Mouse (Mus musculus) layer of hippocampus, postnatal 36 days (tissue): Measurements from ENCODE around the gene Hmgn2. TPM values are rescaled to one million over a fixed set of nuclear protein-coding genes. Genes with fewer than 3 reads are reported as not detected.

Experiments
- DNase-seq, 2 experiments: peaks; one replicate each; pipeline ENCODE4 v3.0.0; 2022
- total RNA-seq, 2 experiments: library from RNA; stranded (reverse); gene quantifications; 2 replicates each; pipeline ENCODE4 v1.2.3; 2021

Gene Hmgn2
- total RNA-seq, 2 experiments from 2014 or later, result 119 to 123 TPM

- no peak for DNase-seq
These were observed 9.7 kb upstream of the Hmgn2 start for GRCm38 (mm10) chr4:133978021-133978711.

DNA sequence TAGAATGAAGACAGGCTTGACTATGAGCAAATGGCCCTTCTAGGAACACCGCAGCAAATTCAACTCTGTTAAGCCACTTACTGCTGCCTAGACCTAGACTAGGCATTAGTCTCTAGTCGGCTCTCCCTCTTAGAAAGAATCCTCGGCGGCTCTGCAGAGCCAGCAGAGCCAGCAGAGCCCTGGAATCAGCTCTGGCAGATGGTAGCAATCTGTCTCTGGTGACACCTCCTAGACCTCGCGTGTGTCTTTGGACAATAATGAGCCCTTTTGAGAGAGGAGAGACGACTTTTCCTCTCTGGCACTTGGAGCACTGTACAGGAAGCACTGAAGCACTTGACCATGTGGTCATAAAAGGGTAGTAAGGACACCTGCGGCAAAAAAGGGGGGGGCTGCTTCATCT is 3.3 kb upstream of the Hmgn2 start:
- no peak for DNase-seq

GRCm38 (mm10) chr4:133970876-133971275 is 2.4 kb upstream of the Hmgn2 start:
- no peak for DNase-seq

DNA sequence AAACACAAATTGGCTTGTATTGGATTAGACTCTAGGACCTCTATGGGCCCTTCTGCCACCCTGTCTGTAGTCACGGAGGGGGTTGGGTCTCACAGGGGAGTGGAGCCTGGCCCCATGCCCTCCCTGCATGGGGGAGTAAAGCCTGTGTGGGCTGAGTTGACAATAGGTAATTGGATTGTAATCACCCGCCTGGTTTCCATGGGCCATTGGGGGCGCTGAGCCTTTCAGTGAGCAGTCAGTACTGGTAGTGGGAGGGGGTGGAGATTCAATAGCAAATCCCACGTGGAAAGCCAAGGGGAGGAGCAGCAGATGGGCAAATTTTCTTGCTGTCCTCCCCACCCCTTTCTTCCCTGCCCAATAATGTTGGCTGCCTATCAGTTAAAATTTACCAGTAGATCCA is 1.7 kb upstream of the Hmgn2 start:
- DNase-seq, result peak; percentile 27 to 32

- DNase-seq, result peak in 1 of 2 experiments; percentile 15
These were observed 792 bp upstream of the Hmgn2 start for GRCm38 (mm10) chr4:133969114-133969770.

GRCm38 (mm10) chr4:133967866-133968149 is 642 bp downstream of the Hmgn2 start:
- DNase-seq, result peak; percentile 89

DNA sequence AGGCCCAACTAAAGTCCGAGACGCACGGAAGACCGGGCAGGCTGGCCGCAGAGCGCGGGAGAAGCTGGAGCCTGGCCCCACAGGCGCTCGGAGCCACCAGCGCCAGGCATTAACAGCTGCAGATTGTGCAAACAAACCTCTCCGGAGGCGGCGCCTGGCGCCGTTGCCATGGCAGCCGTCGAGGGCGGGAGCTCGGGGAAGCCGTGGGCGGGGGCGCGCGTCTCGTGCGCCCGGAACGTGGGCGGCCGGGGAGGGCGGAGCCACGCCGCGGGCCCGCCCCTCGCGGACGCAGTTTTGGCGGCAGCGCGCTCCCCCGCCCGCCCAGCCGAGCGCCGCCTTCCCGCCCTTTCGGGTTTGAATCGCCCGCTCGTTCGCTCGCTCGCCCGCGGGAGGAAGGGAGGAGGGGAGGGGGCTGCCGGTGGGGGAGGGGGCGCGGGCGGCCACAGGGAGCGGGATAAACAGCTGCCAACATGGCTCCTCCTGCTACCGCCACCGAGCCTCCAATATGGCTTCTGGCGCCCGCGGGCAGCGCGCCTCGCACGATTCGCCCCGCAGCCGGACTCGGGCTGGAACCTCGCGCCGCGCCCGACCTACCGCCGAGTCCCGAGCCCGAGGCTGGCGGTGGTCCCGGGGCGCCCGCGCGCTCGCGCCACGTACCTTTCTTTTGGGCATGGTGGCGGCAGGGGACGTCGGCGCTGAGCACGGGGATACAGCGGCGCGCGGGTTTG is 1.1 kb downstream of the Hmgn2 start:
- DNase-seq, result peak; percentile 98

GRCm38 (mm10) chr4:133966271-133966940 is 2.0 kb downstream of the Hmgn2 start:
- no peak for DNase-seq

GRCm38 (mm10) chr4:133962566-133962965 is 5.9 kb downstream of the Hmgn2 start:
- no peak for DNase-seq

GRCm38 (mm10) chr4:133958884-133959283 is 9.6 kb downstream of the Hmgn2 start:
- no peak for DNase-seq

- DNase-seq, result no peak
These were observed 12.1 kb downstream of the Hmgn2 start for GRCm38 (mm10) chr4:133956358-133956757.

DNA sequence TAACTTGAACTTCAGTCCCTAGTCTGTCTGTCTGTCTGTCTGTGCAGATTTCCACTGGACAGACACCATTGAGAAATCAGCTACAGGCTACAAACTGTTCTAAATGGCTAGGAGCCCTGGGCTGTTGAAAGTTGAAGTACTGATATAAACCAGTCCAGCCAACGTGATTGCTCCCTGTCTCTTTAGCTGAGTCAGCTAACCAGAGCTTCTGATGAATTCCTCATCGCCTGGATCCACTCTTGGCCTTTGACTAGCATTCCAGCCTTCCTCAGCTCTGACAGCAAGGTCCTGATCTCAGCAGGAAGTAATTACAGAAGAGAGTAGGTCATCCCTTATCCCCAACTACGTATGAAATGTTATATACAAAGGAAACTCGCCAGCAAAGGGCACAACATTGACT is 21.7 kb downstream of the Hmgn2 start:
- no peak for DNase-seq

DNA sequence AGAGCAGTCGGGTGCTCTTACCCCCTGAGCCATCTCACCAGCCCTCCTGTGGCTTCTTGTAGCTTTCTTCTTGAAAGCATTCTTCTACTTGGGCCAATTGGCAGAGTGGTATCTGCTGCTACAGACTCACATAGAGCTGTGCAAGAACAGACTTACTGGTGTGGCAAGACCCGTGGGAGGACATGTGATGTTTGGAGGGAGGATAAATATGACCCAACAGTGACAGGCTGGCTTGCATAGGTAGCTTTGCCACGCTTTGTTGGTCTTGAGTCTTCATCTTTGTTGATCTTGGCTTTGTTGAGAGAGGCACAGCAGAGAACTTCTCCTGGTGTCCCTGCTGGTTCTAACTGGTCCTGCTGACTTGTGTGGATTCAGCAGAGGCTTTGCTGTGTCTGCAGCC is 24.7 kb downstream of the Hmgn2 start:
- DNase-seq, result no peak

DNA sequence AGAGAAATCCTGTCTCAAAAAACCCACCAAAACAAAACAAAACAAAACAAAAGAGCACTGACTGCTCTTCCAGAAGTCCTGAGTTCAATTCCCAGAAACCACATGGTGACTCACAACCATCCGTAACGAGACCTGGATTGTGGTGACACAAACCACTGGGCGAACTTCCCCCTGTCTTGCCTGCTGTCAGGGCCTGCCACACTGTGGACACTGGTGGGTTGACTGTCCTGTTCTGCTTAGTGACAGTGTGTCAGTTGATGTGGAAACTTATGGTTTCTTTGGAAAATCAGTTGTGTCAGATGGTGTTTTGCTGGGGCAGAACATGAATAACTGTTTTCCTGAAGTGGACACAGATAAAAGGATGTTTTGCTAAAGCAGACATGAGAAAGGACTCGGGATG is 25.8 kb downstream of the Hmgn2 start:
- no peak for DNase-seq

DNA sequence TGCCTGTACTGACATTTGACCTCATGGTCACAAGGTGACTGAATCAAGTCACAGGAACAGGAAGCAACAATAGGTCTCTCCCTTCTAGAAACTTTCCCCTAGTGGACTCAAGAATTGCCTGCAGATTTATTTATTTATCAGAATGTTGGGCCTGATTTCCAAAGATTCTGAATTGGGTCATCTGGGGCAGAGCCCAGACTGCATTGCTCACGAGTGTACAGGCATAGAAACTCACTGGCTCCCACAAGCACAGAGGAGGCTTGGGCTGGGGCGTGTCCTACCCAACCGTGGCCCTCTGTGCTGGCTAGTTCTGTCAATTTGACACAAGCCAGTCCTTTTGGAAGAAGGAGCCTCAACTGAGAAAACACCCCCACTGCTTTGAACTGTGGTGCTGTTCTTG is 26.9 kb downstream of the Hmgn2 start:
- no peak for DNase-seq

GRCm38 (mm10) chr4:133940386-133941260 is 27.8 kb downstream of the Hmgn2 start:
- DNase-seq, result no peak

GRCm38 (mm10) chr4:133938077-133938476 is 30.4 kb downstream of the Hmgn2 start:
- DNase-seq, result no peak

GRCm38 (mm10) chr4:133931785-133932184 is 36.7 kb downstream of the Hmgn2 start:
- DNase-seq, result no peak

DNA sequence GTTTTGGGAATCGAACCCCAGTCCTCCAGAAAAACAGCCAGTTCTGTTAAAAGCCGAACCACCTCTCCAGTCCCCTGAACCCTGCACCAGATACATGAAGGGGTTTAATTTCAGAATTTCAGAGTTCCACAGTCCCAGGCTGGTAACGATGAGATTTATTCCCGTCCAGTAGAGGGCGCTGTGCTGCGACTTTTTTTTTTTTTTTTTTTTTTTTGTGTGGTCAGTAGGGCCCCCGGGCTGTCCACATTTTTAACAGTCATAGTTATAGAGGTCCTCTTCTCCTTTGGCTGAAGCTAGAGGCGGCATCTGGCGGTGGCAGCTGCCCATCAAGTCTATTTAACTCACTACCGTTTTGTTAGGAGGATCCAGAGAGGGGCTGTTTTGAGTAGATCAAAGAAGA is 37.1 kb downstream of the Hmgn2 start:
- DNase-seq, result no peak

DNA sequence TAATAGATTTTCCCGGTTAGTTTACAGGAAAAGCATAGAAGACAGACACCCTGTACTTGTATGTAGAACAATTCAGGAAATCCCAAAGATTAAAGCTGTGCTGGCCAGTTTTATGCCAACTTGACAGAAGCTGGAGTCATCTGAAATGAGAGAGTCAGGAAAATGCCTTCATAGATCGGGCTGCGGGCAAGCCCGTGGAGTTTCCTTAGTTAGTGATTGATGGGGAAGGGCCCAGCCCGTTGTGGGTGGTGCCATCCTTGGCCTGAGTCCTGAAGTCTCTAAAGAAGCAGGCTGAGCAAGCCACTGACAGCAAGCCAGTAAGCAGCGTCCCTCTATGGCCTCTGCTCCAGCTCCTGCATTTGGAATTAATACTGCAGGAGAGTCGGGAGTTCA is 39.2 kb downstream of the Hmgn2 start:
- no peak for DNase-seq

GRCm38 (mm10) chr4:133928576-133929277 is 39.7 kb downstream of the Hmgn2 start:
- no peak for DNase-seq

GRCm38 (mm10) chr4:133925204-133925603 is 43.2 kb downstream of the Hmgn2 start:
- no peak for DNase-seq
